Mouse (Mus musculus) C2C12 (cell line): ENCODE results near the gene Cacna2d4. TPM values are rescaled to one million over a fixed set of nuclear protein-coding genes. Genes with fewer than 3 reads are reported as not detected.

Experiments
- H3K27me3 ChIP-seq: one replicate; pipeline ENCODE4 v1.6.1; 2011; ENCODE audit not compliant: control insufficient read depth, insufficient read depth, insufficient read length
- H3K36me3 ChIP-seq: one replicate; pipeline ENCODE4 v1.6.1; 2011; ENCODE audit not compliant: control insufficient read depth, insufficient read depth
- H3K4me3 ChIP-seq: one replicate; pipeline ENCODE4 v1.5.1; 2011; ENCODE audit warnings: mild to moderate bottlenecking, control low read depth; ENCODE audit not compliant: poor library complexity, insufficient read depth, severe bottlenecking
- H3K79me2 ChIP-seq: one replicate; pipeline ENCODE4 v1.6.1; 2011; ENCODE audit not compliant: control insufficient read depth, insufficient read depth
- H3K79me3 ChIP-seq: one replicate; pipeline ENCODE4 v1.6.1; 2011; ENCODE audit warnings: low read depth, control low read depth
- H3ac ChIP-seq: one replicate; pipeline ENCODE3; 2011; ENCODE audit warnings: low read depth; ENCODE audit not compliant: control insufficient read depth, insufficient read length
- CEBPB ChIP-seq: IDR thresholded peaks from one replicate; pipeline ENCODE4 v1.6.1; 2011; ENCODE audit warnings: low read depth, mild to moderate bottlenecking, control low read depth, moderate library complexity
- CTCF ChIP-seq: IDR thresholded peaks from one replicate; pipeline ENCODE4 v1.5.1; 2011; ENCODE audit not compliant: control insufficient read depth, insufficient read depth, insufficient read length
- FOSL1 ChIP-seq: IDR thresholded peaks from one replicate; pipeline ENCODE4 v1.8.0; 2011; ENCODE audit warnings: mild to moderate bottlenecking, low read length; ENCODE audit not compliant: poor library complexity, insufficient read depth, severe bottlenecking
- MAX ChIP-seq: IDR thresholded peaks from one replicate; pipeline ENCODE4 v1.6.1; 2011; ENCODE audit warnings: mild to moderate bottlenecking, control low read depth
- MYOD1 ChIP-seq: IDR thresholded peaks from one replicate; pipeline ENCODE4 v1.6.1; 2011; ENCODE audit warnings: low read depth; ENCODE audit not compliant: control insufficient read depth, insufficient read length
- MYOG ChIP-seq: IDR thresholded peaks from one replicate; pipeline ENCODE4 v1.6.1; 2011; ENCODE audit not compliant: control insufficient read depth, insufficient read length; ENCODE audit errors: extremely low read depth
- USF1 ChIP-seq: IDR thresholded peaks from one replicate; pipeline ENCODE4 v1.6.1; 2011; ENCODE audit warnings: low read depth, mild to moderate bottlenecking, control low read depth, moderate library complexity
- polyA plus RNA-seq: library from polyadenylated mRNA; unstranded; fragments of >200 nt; fragmentation: generic; extraction: Trizol; gene quantifications from one replicate; pipeline ENCODE4 v1.2.1, GENCODE M21; 2012; ENCODE audit warnings: missing spikeins

Cacna2d4 gene
- polyA plus RNA-seq, 1 experiment = not detected

GRCm38 (mm10) chr6:119321752-119322151 is 85.4 kb downstream of the Cacna2d4 start:
- H3K79me2 ChIP-seq = no peaks in the 10 kb centered on the region
- no peaks in the 10 kb centered on the region for H3K79me3 ChIP-seq
- H3K27me3 ChIP-seq = peaks cover 77% of the 10 kb centered on the region

DNA sequence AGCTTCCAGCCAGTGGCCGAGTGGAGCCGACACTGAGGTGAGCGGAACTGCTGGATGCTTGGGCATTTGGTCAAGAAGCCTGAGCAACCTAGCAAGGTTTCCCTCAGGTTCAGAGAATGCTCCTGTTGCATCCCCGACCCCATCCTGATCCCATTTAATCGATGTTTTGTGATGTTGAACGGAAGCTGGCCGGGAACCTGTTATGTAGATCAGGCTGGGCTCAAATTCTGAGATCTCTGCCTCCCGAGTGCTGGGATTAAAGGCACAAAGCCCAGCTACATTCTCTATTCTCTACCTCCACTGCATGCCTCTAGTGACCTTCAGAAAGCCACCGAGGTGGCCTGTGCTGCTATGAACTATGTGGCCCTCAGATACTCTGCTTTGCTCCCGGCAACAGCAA is 88.5 kb downstream of the Cacna2d4 start:
- Histone ChIP-seq H3K79me2 (no peaks in the 10 kb centered on the region), H3ac (no peak overlapping the region), H3K27me3 (peaks cover 68% of the 10 kb centered on the region), H3K36me3 (no peaks in the 10 kb centered on the region), H3K79me3 (no peaks in the 10 kb centered on the region), H3K4me3 (no peak overlapping the region)
- TF ChIP-seq USF1 (no peak), CEBPB (no peak), CTCF (no peak), MAX (no peak), MYOG (no peak), MYOD1 (no peak), FOSL1 (no peak)

More at GRCm38 (mm10) chr6:119321752-119322151, 85.4 kb downstream of the Cacna2d4 start:
- Histone ChIP-seq H3ac (no peak overlapping the region), H3K4me3 (no peak overlapping the region), H3K36me3 (no peaks in the 10 kb centered on the region)
- no peak for TF ChIP-seq CEBPB
- no peak for TF ChIP-seq MAX

- H3ac ChIP-seq = no peak overlapping the region
- no peak for TF ChIP-seq MAX
Observed at GRCm38 (mm10) chr6:119325978-119326377, 89.7 kb downstream of the Cacna2d4 start.

GRCm38 (mm10) chr6:119326541-119326940 is 90.2 kb downstream of the Cacna2d4 start:
- Histone ChIP-seq H3K4me3 (no peak overlapping the region), H3K79me2 (no peaks in the 10 kb centered on the region), H3K27me3 (peaks cover 72% of the 10 kb centered on the region), H3K36me3 (no peaks in the 10 kb centered on the region), H3K79me3 (no peaks in the 10 kb centered on the region), H3ac (no peak overlapping the region)
- no peak for TF ChIP-seq CEBPB
- TF ChIP-seq CTCF = no peak
- TF ChIP-seq MYOD1 = no peak
- no peak for TF ChIP-seq FOSL1
- TF ChIP-seq MAX = no peak
- TF ChIP-seq MYOG = no peak
- TF ChIP-seq USF1 = no peak

More at GRCm38 (mm10) chr6:119325978-119326377, 89.7 kb downstream of the Cacna2d4 start:
- H3K36me3 ChIP-seq = no peaks in the 10 kb centered on the region
- no peak overlapping the region for H3K4me3 ChIP-seq
- no peaks in the 10 kb centered on the region for H3K79me2 ChIP-seq
- peaks cover 70% of the 10 kb centered on the region for H3K27me3 ChIP-seq
- H3K79me3 ChIP-seq = no peaks in the 10 kb centered on the region

DNA sequence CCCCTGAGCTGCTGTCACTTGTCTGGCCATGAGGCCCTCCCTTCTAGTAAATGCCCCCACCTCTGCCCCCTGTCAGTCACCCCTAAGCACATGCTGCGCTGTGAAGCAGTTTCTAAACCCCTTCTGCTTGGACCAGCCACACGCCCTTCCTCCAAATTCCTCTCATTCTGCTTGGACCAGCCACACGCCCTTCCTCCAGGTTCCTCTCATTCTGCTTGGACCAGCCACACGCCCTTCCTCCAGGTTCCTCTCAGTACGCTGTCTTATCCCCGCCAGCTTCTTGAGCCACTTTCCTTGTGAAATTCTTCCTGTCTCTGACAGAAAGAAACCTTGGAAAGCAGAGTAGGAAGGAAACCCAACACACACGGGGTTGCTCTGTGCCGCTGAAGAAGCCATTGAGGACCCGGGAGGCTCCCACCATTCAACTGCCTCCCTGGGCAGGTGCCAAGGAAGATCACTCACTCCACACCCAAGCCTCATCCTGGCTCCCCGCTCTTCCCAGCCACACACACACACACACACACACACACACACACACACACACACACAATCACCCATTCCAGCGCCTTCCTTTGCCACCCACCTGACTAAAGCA is 92.3 kb downstream of the Cacna2d4 start:
- Histone ChIP-seq H3K79me3 (no peaks in the 10 kb centered on the region), H3K27me3 (peaks cover 56% of the 10 kb centered on the region)

GRCm38 (mm10) chr6:119329215-119329714 is 92.9 kb downstream of the Cacna2d4 start:
- TF ChIP-seq CTCF = no peak
- peak; percentile 47 for TF ChIP-seq MYOD1
- H3ac ChIP-seq = no peak overlapping the region
- no peaks in the 10 kb centered on the region for H3K79me2 ChIP-seq
- H3K36me3 ChIP-seq = no peaks in the 10 kb centered on the region
- no peak overlapping the region for H3K4me3 ChIP-seq
- no peaks in the 10 kb centered on the region for H3K79me3 ChIP-seq
- peaks cover 50% of the 10 kb centered on the region for H3K27me3 ChIP-seq

More for the DNA sequence above, 92.3 kb downstream of the Cacna2d4 start:
- no peaks in the 10 kb centered on the region for H3K36me3 ChIP-seq
- no peak overlapping the region for H3ac ChIP-seq
- H3K79me2 ChIP-seq = no peaks in the 10 kb centered on the region
- TF ChIP-seq MYOG (no peak), CTCF (no peak), MYOD1 (no peak), CEBPB (no peak), MAX (no peak), FOSL1 (no peak), USF1 (no peak)
- no peak overlapping the region for H3K4me3 ChIP-seq
